Mouse (Mus musculus): ENCODE measurements around the gene Tmod1.

The Tmod1 gene

GRCm38 (mm10) chr4:46038892-46039751, at the start of gene Tmod1:
TSS of gene Tmod1 (plus strand) at chr4:46038935.
- in situ Hi-C loops (cut with MboI; ENCODE audit: low pct_unique_long_range_greater_than_20kb in 1 of 2, low sequenced_read_pairs in 2 of 2, unreplicated experiment in 1 of 2): no loop called here

- in situ Hi-C loops (cut with MboI; ENCODE audit: low pct_unique_long_range_greater_than_20kb in 1 of 2, low sequenced_read_pairs in 2 of 2, unreplicated experiment in 1 of 2): no loop called here
These were observed 48.2 kb upstream of the Tmod1 start for GRCm38 (mm10) chr4:45990427-45991135.

DNA sequence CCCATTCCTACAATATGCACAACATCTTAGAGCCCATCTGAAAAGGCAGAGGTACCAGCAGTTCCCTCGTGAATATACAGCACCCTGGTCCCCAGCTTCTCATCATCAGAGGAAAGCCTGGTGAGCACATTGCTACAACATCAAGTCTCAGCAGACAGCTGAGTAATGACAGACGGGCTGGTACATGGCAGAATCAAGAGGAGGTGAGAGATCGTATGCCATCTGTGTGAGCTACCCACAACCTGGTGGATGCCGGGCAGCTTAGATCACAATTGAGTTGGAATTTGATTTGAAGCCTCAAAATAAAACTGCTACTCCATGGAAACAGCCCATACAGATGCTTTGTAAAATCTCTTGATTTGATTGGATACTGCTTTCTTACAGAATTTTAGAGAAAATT, 40.2 kb upstream of the Tmod1 start:
- in situ Hi-C loops (cut with MboI; ENCODE audit: low pct_unique_long_range_greater_than_20kb in 1 of 2, low sequenced_read_pairs in 2 of 2, unreplicated experiment in 1 of 2): no loop called here

- in situ Hi-C loops (cut with MboI; ENCODE audit: low pct_unique_long_range_greater_than_20kb in 1 of 2, low sequenced_read_pairs in 2 of 2, unreplicated experiment in 1 of 2): no loop called here
These were observed 30.5 kb upstream of the Tmod1 start for GRCm38 (mm10) chr4:46008142-46008793.

- in situ Hi-C loops (cut with MboI; ENCODE audit: low pct_unique_long_range_greater_than_20kb in 1 of 2, low sequenced_read_pairs in 2 of 2, unreplicated experiment in 1 of 2): no loop called here
These were observed 27.0 kb upstream of the Tmod1 start for GRCm38 (mm10) chr4:46011698-46012097.

GRCm38 (mm10) chr4:46015605-46016004, 23.1 kb upstream of the Tmod1 start:
- in situ Hi-C loops (cut with MboI; ENCODE audit: low pct_unique_long_range_greater_than_20kb in 1 of 2, low sequenced_read_pairs in 2 of 2, unreplicated experiment in 1 of 2): no loop called here

- in situ Hi-C loops (cut with MboI; ENCODE audit: low pct_unique_long_range_greater_than_20kb in 1 of 2, low sequenced_read_pairs in 2 of 2, unreplicated experiment in 1 of 2): no loop called here
These were observed 15.7 kb upstream of the Tmod1 start for GRCm38 (mm10) chr4:46023021-46023481.

DNA sequence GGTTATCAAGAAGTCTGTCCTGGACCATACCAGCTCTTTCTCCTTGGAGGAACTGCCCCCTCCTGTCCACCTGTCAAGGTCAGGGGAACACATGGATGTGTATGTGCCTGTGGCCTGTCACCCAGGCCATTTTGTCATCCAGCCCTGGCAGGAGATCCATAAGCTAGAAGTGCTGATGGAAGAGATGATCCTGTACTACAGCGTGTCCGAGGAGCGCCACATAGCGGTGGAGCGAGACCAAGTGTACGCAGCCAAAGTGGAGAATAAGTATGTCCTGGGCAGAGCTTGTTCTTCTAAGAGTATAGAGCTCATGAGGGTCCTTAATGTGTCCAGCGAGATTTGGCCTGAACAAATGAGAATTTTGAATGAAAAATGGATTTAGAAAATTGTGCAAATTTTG, 12.8 kb upstream of the Tmod1 start:
- in situ Hi-C loops (cut with MboI; ENCODE audit: low pct_unique_long_range_greater_than_20kb in 1 of 2, low sequenced_read_pairs in 2 of 2, unreplicated experiment in 1 of 2): no loop called here

DNA sequence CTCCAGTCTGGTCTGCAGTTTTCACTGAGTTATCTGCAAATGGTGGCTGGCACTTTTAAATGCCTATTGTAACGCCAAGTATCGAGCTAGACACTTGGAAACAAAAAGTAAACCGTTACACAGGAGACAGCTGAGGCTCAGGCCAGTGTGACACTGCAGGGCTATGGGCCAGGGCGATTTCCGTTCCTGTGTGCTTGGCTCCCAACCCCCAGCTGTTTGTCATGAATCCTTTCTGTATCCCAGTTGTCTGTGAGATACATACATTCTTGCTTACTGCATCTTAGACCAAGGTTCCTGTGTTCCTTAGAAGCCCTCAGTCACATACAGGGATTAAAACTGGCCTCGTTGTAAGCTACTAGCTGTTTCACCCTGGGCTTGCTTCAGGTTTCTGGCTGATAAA, 10.5 kb upstream of the Tmod1 start:
- in situ Hi-C loops (cut with MboI; ENCODE audit: low pct_unique_long_range_greater_than_20kb in 1 of 2, low sequenced_read_pairs in 2 of 2, unreplicated experiment in 1 of 2): no loop called here

DNA sequence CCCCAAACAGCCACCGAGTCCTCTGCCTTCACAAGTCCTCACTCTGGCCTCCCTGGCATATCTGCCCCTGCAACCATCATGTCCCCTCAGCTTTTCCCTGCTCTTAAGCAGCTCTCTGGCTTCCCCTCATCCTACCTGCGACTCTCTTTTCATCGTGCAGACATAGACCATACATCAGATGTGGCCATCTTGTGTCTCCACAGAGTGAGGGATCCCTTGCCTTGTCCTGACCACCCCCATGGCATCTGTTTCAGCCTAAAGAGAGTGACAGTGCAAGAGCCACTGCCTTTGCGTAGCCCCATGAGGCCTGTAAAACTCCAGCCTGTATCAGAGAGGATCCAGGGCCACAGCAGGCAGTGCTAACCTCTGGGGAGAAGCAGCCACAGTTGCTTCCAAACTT, 10.0 kb upstream of the Tmod1 start:
- in situ Hi-C loops (cut with MboI; ENCODE audit: low pct_unique_long_range_greater_than_20kb in 1 of 2, low sequenced_read_pairs in 2 of 2, unreplicated experiment in 1 of 2): no loop called here

GRCm38 (mm10) chr4:46029552-46029951, 9.2 kb upstream of the Tmod1 start:
- in situ Hi-C loops (cut with MboI; ENCODE audit: low pct_unique_long_range_greater_than_20kb in 1 of 2, low sequenced_read_pairs in 2 of 2, unreplicated experiment in 1 of 2): no loop called here

DNA sequence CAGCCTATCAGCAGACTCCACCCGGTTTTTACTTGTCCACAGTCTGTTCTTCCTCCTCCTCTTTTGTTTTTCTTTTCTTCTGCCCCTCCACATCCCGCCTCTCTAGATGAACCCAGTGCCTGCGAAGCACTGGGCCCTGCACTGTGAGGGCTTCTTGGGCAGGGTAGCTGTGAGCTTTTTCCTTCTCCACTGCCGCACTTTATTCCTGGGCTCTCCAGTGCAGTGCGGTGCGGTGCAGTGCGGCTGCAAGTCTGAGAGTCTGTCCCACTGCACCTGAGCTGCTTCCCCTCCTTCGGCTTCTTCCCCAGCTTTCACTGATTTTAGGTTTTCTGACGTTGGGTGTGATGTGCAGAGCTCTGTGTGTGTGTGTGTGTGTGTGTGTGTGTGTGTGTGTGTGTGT, 6.3 kb upstream of the Tmod1 start:
- in situ Hi-C loops (cut with MboI; ENCODE audit: low pct_unique_long_range_greater_than_20kb in 1 of 2, low sequenced_read_pairs in 2 of 2, unreplicated experiment in 1 of 2): no loop called here

GRCm38 (mm10) chr4:46033197-46033596, 5.5 kb upstream of the Tmod1 start:
- in situ Hi-C loops (cut with MboI; ENCODE audit: low pct_unique_long_range_greater_than_20kb in 1 of 2, low sequenced_read_pairs in 2 of 2, unreplicated experiment in 1 of 2): no loop called here

DNA sequence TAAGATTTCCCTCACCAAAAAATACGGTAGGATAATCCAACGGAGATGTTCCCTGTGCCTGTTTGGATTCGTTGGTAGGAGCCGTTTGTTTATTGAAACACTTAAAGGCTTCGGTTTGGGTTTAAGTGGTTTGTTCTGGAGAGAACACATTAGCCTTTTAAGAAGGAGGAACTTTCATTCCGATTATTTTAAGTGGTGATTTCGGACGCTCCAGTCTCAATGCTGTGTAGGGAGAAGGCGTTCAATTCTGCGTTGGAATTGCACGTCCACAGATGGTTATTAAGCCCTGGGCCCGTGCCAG, 194 bp upstream of the Tmod1 start:
- in situ Hi-C loops (cut with MboI; ENCODE audit: low pct_unique_long_range_greater_than_20kb in 1 of 2, low sequenced_read_pairs in 2 of 2, unreplicated experiment in 1 of 2): no loop called here

DNA sequence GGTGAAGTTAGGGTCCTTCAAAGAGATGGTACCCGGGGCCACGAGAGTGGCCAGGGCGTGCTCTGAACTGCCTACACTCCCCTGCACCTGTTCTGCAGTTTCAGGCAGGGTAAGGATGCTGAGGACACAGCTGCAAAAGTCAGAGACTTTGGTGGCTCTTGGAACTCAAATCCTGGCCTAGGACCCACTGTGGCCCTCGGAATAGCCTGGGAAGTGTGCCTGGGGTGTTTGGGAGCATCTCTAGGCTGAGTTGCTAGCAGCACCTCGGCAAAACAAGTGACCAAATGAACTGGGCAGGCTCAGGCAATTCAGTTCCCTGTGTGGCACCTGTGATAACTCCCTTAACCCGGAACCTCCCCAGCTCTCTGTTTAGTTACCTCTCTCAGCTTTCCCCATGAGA, 1.2 kb downstream of the Tmod1 start:
- in situ Hi-C loops (cut with MboI; ENCODE audit: low pct_unique_long_range_greater_than_20kb in 1 of 2, low sequenced_read_pairs in 2 of 2, unreplicated experiment in 1 of 2): no loop called here

- in situ Hi-C loops (cut with MboI; ENCODE audit: low pct_unique_long_range_greater_than_20kb in 1 of 2, low sequenced_read_pairs in 2 of 2, unreplicated experiment in 1 of 2): no loop called here
These were observed 2.0 kb downstream of the Tmod1 start for GRCm38 (mm10) chr4:46040594-46041192.

DNA sequence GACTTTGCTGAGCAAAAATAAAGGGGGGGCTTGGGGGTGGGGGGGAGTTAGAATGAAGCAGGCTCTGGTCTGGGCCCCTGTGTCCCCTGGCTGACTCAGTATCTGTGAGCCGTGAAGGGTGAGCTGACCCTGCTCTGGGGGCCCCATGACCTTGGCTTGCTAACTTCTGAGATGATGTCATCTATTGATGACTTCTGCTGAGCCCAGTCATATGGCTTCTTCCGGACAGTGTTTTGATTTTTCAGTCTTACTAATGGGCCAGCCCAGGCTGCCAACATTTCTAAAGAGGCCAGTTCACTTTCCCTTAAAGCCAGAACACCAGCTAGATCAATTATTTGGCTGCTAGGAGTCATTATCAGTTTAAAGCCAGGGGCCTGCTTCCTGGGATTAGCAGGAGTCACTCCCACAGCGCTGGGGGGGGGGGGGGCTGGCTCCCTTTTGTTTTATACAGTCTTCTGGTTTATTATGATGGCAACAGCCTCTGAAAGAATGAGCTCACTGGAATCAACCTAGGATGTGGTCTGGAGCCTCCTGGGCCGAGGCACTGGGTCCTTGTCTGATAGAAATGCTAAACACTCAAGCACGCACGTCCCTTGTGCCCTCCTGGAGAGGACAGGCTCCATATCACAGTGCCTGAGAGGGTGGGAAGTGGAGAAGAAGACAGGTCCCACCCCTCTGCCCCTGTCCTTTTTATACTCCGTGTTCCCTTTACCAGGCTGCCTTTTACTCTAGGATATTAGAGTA, 3.2 kb downstream of the Tmod1 start:
- in situ Hi-C loops (cut with MboI; ENCODE audit: low pct_unique_long_range_greater_than_20kb in 1 of 2, low sequenced_read_pairs in 2 of 2, unreplicated experiment in 1 of 2): no loop called here

- in situ Hi-C loops (cut with MboI; ENCODE audit: low pct_unique_long_range_greater_than_20kb in 1 of 2, low sequenced_read_pairs in 2 of 2, unreplicated experiment in 1 of 2): no loop called here
These were observed 3.7 kb downstream of the Tmod1 start for GRCm38 (mm10) chr4:46042505-46042850.

DNA sequence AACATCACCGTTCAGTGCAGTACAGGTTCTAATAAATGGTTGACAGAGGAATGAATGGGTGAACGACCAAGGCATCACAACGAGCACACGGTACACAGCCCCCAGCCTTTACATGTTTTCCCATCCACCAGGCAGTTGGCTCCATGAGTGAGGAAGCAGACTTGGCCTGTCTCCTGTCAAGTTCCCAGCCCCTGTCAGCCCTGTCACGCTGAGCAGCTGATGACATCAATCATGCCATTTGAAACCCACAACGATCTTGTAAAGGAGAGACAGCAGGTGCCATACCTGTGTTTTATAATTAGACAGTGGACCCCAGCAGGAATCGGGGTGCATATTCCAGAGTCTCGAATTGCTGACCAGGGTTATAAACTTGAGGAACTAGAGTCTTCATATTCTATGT, 4.6 kb downstream of the Tmod1 start:
- in situ Hi-C loops (cut with MboI; ENCODE audit: low pct_unique_long_range_greater_than_20kb in 1 of 2, low sequenced_read_pairs in 2 of 2, unreplicated experiment in 1 of 2): no loop called here
